Mouse (Mus musculus) CH12.LX (cell line): Measurements from ENCODE around the gene Olfr1143. TPM values are rescaled to one million over a fixed set of nuclear protein-coding genes. Genes with fewer than 3 reads are reported as not detected.

Source experiments
- DNase-seq: peaks from one replicate; pipeline ENCODE4 v3.0.0-alpha.2; 2013; ENCODE audit errors: extremely low read depth
- H3K27ac ChIP-seq: 2 replicates; pipeline ENCODE4 v1.5.1; 2012; ENCODE audit warnings: low read depth, mild to moderate bottlenecking, control low read depth, moderate library complexity; ENCODE audit not compliant: insufficient read depth
- H3K27me3 ChIP-seq: replicated peaks from 2 replicates; pipeline ENCODE3; 2012; ENCODE audit warnings: inconsistent platforms
- H3K36me3 ChIP-seq, 2 experiments: replicated peaks in 1 of 2; 2 replicates each; pipeline versions ENCODE3 to v1.6.1; 2012; ENCODE audit warnings: inconsistent platforms in 1 of 2, low read length in 1 of 2, mild to moderate bottlenecking in 1 of 2, mixed read lengths in 1 of 2, moderate library complexity in 1 of 2; ENCODE audit not compliant: control insufficient read depth in 1 of 2, insufficient read depth in 1 of 2
- H3K4me1 ChIP-seq, 2 experiments: 2 replicates each; pipeline ENCODE4 v1.6.1; 2012; ENCODE audit warnings: inconsistent platforms in 1 of 2, moderate library complexity in 1 of 2; ENCODE audit not compliant: insufficient read depth in 2 of 2, control insufficient read depth in 1 of 2
- H3K4me2 ChIP-seq: 2 replicates; pipeline ENCODE4 v1.6.1; 2012; ENCODE audit warnings: low read depth, mild to moderate bottlenecking, control low read depth; ENCODE audit not compliant: poor library complexity, insufficient read depth, severe bottlenecking
- H3K4me3 ChIP-seq, 3 experiments: fragments of 150-350 bp in 1 of 3; sonication (generic) in 1 of 3; replicated peaks in 1 of 3; 2 replicates each; pipeline versions ENCODE3 to v1.5.1; 2011 to 2012; ENCODE audit warnings: low read depth in 2 of 3, low read length in 2 of 3, mild to moderate bottlenecking in 2 of 3, moderate library complexity in 2 of 3, control low read depth in 1 of 3, improper control_type of control experiment in 1 of 3, inconsistent platforms in 1 of 3, mixed read lengths in 1 of 3; ENCODE audit not compliant: poor library complexity in 1 of 3
- H3K79me2 ChIP-seq: replicated peaks from 2 replicates; pipeline ENCODE4 v1.6.1; 2012; ENCODE audit warnings: mild to moderate bottlenecking, moderate library complexity; ENCODE audit not compliant: control insufficient read depth, poor library complexity, insufficient read depth, severe bottlenecking; ENCODE audit errors: extremely low read depth
- H3K9ac ChIP-seq: 2 replicates; pipeline ENCODE4 v1.6.1; 2012; ENCODE audit warnings: low read depth, mild to moderate bottlenecking, control low read depth, moderate library complexity; ENCODE audit not compliant: insufficient read depth
- H3K9me3 ChIP-seq: replicated peaks from 2 replicates; pipeline ENCODE3; 2012; ENCODE audit warnings: low read length, inconsistent platforms, mixed read lengths
- BHLHE40 ChIP-seq: IDR thresholded peaks from 2 replicates; pipeline ENCODE4 v1.6.1; 2011; ENCODE audit warnings: mild to moderate bottlenecking, low read depth, low read length, improper control_type of control experiment
- CHD1 ChIP-seq: IDR thresholded peaks from 2 replicates; pipeline ENCODE4 v1.6.1; 2012; ENCODE audit warnings: low read depth, low read length, improper control_type of control experiment, inconsistent platforms
- CHD2 ChIP-seq: IDR thresholded peaks from 2 replicates; pipeline ENCODE4 v1.6.1; 2011; ENCODE audit warnings: low read length, improper control_type of control experiment
- CTCF ChIP-seq, 2 experiments: IDR thresholded peaks in 1 of 2; conservative IDR thresholded peaks in 1 of 2; 2 replicates each; pipeline ENCODE4 v1.5.1; 2011 to 2012; ENCODE audit warnings: low read depth in 2 of 2, low read length in 2 of 2, improper control_type of control experiment in 1 of 2, inconsistent platforms in 1 of 2, mild to moderate bottlenecking in 1 of 2, moderate library complexity in 1 of 2
- HCFC1 ChIP-seq: IDR thresholded peaks from 2 replicates; pipeline ENCODE4 v1.6.1; 2012; ENCODE audit warnings: low read depth, mild to moderate bottlenecking, inconsistent platforms, low read length, improper control_type of control experiment
- JUND ChIP-seq: conservative IDR thresholded peaks from 2 replicates; pipeline ENCODE4 v1.6.1; 2011; ENCODE audit warnings: low read depth, low read length, improper control_type of control experiment
- MAFK ChIP-seq: IDR thresholded peaks from 2 replicates; pipeline ENCODE4 v1.6.1; 2011; ENCODE audit warnings: low read length, improper control_type of control experiment; ENCODE audit not compliant: insufficient replicate concordance
- MEF2A ChIP-seq: IDR thresholded peaks from 2 replicates; pipeline ENCODE4 v1.6.1; 2014; ENCODE audit warnings: low read depth, mild to moderate bottlenecking, inconsistent platforms, low read length, improper control_type of control experiment, borderline replicate concordance
- POLR2AphosphoS2 ChIP-seq: IDR thresholded peaks from 2 replicates; pipeline ENCODE4 v1.6.1; 2011; ENCODE audit warnings: low read depth, low read length, improper control_type of control experiment
- TBP ChIP-seq: conservative IDR thresholded peaks from 2 replicates; pipeline ENCODE4 v1.6.1; 2011; ENCODE audit warnings: low read depth, low read length, improper control_type of control experiment
- USF1 ChIP-seq: IDR thresholded peaks from 2 replicates; pipeline ENCODE4 v1.6.1; 2014; ENCODE audit warnings: low read depth, mild to moderate bottlenecking, inconsistent platforms, low read length, improper control_type of control experiment
- ZNF384 ChIP-seq: IDR thresholded peaks from 2 replicates; pipeline ENCODE4 v1.6.1; 2012; ENCODE audit warnings: low read depth, low read length, improper control_type of control experiment, inconsistent platforms
- dilution Hi-C: fragments of 300-500 bp; cut with MboI; formaldehyde crosslinking; loops from 2 replicates; pipeline ENCODE4 v1.14.3; 2020; ENCODE audit warnings: low sequenced_read_pairs; ENCODE audit not compliant: extremely low pct_unique_long_range_greater_than_20kb, extremely low pct_ligation_motif_present
- in situ Hi-C: fragments of 300-500 bp; cut with MboI; formaldehyde crosslinking; loops from 3 replicates; pipeline ENCODE4 v1.14.3; 2019; ENCODE audit warnings: low sequenced_read_pairs, low pct_ligation_motif_present, low pct_unique_long_range_greater_than_20kb, mixed read lengths
- polyA plus RNA-seq: library from polyadenylated mRNA; unstranded; fragments of >175 nt; gene quantifications from 2 replicates; pipeline ENCODE4 v1.2.1, GENCODE M21; 2012; ENCODE audit warnings: low read depth; ENCODE audit not compliant: insufficient read length
- total RNA-seq, 2 experiments: library from RNA; depleted of rRNA; stranded (reverse); fragments of 300-350 nt in 1 of 2; fragments of >200 nt in 1 of 2; gene quantifications; 2 replicates each; pipeline ENCODE4 v1.2.3; 2012 to 2014

Olfr1143 gene
- total and polyA plus RNA-seq, 3 experiments, result not detected

DNA sequence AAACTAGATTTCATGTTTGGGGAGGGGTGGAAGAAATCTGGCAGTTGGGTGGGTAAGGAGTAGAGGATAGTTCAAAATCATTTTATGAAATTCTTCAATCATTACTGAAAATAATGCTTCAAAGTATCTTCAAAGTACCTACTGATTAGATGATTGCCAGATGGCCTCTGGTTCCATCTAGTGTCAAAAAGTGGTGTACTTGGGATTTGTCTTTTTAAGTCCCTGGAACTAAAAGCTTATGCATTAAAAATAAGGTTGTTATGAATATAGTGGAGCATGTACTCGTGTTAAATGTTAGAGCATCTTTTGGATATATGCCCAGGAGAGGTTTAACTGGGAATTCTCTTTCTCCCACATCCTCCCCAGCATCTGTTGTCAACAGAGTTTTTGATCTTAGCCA, 24.2 kb upstream of the Olfr1143 start:
- in situ Hi-C loops, result no loop called here
- H3K79me2 ChIP-seq, result no peaks in the 10 kb centered on the region
- no peaks in the 10 kb centered on the region for H3K36me3 ChIP-seq
- H3K9me3 ChIP-seq, result peaks cover 13% of the 10 kb centered on the region
- no peaks in the 10 kb centered on the region for H3K27me3 ChIP-seq
- H3K4me1 ChIP-seq, result no peaks in the 10 kb centered on the region
- no peak for DNase-seq
- no peak overlapping the region for H3K4me2 ChIP-seq
- TF ChIP-seq TBP, result no peak
- no peak for TF ChIP-seq CTCF (conservative IDR thresholded peaks at IDR 0.05 in 1 of 2, IDR thresholded peaks at IDR 0.05 in 1 of 2; ENCODE audit: low read depth in 2 of 2, low read length in 2 of 2)
- no peak for TF ChIP-seq POLR2AphosphoS2
- no peak for TF ChIP-seq MEF2A
- no peak for TF ChIP-seq ZNF384
- TF ChIP-seq CHD2, result no peak
- dilution Hi-C loops, result no loop called here
- no peak overlapping the region for H3K9ac ChIP-seq
- H3K4me3 ChIP-seq, result no peak overlapping the region
- no peak overlapping the region for H3K27ac ChIP-seq

DNA sequence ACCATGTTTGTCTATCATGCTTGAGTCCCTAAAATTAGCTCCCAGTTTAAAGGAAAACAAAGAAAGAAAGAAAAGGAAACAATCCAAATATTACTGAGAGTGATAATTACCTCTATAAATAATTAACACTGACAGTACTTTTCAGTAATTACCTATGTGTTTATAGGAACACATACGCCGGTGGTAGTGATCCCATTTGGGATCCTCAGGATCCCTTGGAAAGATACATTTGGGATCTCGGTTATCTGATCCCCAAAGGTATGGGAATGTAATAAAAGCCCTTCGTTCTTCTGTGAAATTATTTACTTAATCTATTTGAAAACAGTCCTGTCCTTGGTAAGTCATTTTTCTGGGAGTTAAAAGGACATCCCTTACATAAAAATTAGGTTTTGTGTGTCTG, 21.2 kb upstream of the Olfr1143 start, which contains the start of gene Olfr152:
Gene Olfr152 (plus strand): TSS at position 301 of the 400 bp plus-strand sequence.
- TF ChIP-seq HCFC1, result no peak
- TF ChIP-seq MAFK, result no peak
- TF ChIP-seq JUND, result no peak
- TF ChIP-seq BHLHE40, result no peak
- no peak for TF ChIP-seq CHD1
- TF ChIP-seq USF1, result no peak
- H3K9me3 ChIP-seq, result peaks cover 21% of the 10 kb centered on the region
- no peak within 1 kb of the TSS for H3K9ac ChIP-seq
- H3K27ac ChIP-seq, result no peak within 1 kb of the TSS
- H3K79me2 ChIP-seq, result no peaks in the 10 kb centered on the region
- no peaks in the 10 kb centered on the region for H3K36me3 ChIP-seq
- no peak within 1 kb of the TSS for H3K4me2 ChIP-seq
- no peak for DNase-seq
- no peak within 1 kb of the TSS for H3K4me3 ChIP-seq
- H3K27me3 ChIP-seq, result no peaks in the 10 kb centered on the region
- dilution Hi-C loops (no loop called here), in situ Hi-C loops (no loop called here)
- H3K4me1 ChIP-seq, result no peaks in the 10 kb centered on the region

DNA sequence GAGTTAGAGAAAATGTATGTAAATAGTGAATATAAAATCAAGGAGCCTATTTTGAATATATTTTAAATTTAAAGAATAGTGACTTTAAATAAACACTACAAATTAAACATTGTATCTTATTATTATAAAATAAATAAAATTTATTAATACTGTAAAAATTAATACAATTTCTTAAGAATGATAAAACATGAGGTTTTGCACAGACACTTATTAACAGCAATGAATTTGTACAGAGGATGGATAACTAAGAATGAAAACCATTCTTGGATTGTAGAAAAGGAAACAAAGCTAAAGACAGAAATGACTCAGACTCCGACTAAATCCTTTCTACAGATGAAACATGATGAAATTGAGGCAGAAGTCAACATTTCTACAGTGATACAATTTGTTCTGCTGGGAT, 9.1 kb downstream of the Olfr1143 start, which contains the start of gene Olfr1145:
Gene Olfr1145 (plus strand): TSS at position 301 of the 400 bp plus-strand sequence.
- Histone ChIP-seq H3K79me2 (no peaks in the 10 kb centered on the region), H3K27ac (no peak within 1 kb of the TSS), H3K27me3 (no peaks in the 10 kb centered on the region), H3K4me3 (no peak within 1 kb of the TSS), H3K9me3 (peaks cover 10% of the 10 kb centered on the region), H3K9ac (no peak within 1 kb of the TSS), H3K4me1 (no peaks in the 10 kb centered on the region), H3K4me2 (no peak within 1 kb of the TSS), H3K36me3 (no peaks in the 10 kb centered on the region)
- in situ Hi-C loops, result no loop called here
- dilution Hi-C loops, result no loop called here
- no peak for TF ChIP-seq JUND
- no peak for DNase-seq
